Mouse (Mus musculus) kidney, postnatal 0 days (tissue): ENCODE measurements around the gene Il17rd. TPM values are rescaled to one million over a fixed set of nuclear protein-coding genes. Genes with fewer than 3 reads are reported as not detected.

ENCODE experiments used
- ATAC-seq: fragments of 200-750 bp; cut with Nextera tagmentation; replicated peaks from 2 replicates; pipeline ENCODE4 v1.8.0; 2017; ENCODE audit warnings: low read depth, moderate number of reproducible peaks, moderate TSS enrichment, moderate library complexity; ENCODE audit not compliant: low FRiP score
- DNase-seq: peaks from one replicate; pipeline ENCODE4 v3.0.0-alpha.2; 2016; ENCODE audit warnings: low spot score
- H3K27ac ChIP-seq: fragments of 300-500 bp; sonication (generic); 2 replicates; pipeline ENCODE4 v1.5.1; 2014; ENCODE audit warnings: mild to moderate bottlenecking
- H3K27me3 ChIP-seq: fragments of 300-500 bp; sonication (generic); 2 replicates; pipeline ENCODE4 v1.6.1; 2014; ENCODE audit warnings: low read length, mixed read lengths; ENCODE audit not compliant: insufficient read depth
- H3K36me3 ChIP-seq: fragments of 300-500 bp; sonication (generic); 2 replicates; pipeline ENCODE4 v1.6.1; 2014; ENCODE audit warnings: low read length, mixed read lengths; ENCODE audit not compliant: insufficient read depth
- H3K4me1 ChIP-seq: fragments of 300-500 bp; sonication (generic); replicated peaks from 2 replicates; pipeline ENCODE4 v1.6.1; 2014; ENCODE audit warnings: antibody characterized with exemption, low read length, mixed read lengths; ENCODE audit not compliant: insufficient read depth
- H3K4me2 ChIP-seq: fragments of 300-500 bp; sonication (generic); 2 replicates; pipeline ENCODE4 v1.6.1; 2014; ENCODE audit warnings: mild to moderate bottlenecking, low read length, moderate library complexity, mixed read lengths
- H3K4me3 ChIP-seq: fragments of 300-500 bp; sonication (generic); replicated peaks from 2 replicates; pipeline ENCODE4 v1.5.1; 2014; ENCODE audit warnings: low read depth, low read length
- H3K9ac ChIP-seq: fragments of 300-500 bp; sonication (generic); 2 replicates; pipeline ENCODE4 v1.6.1; 2014; ENCODE audit warnings: low read depth, low read length
- H3K9me3 ChIP-seq: fragments of 300-500 bp; sonication (generic); replicated peaks from 2 replicates; pipeline ENCODE4 v1.6.1; 2016; ENCODE audit warnings: low read length, inconsistent platforms, mixed read lengths
- CTCF ChIP-seq: IDR thresholded peaks from 2 replicates; pipeline ENCODE4 v1.5.1; 2016; ENCODE audit warnings: antibody characterized with exemption, low read depth, mild to moderate bottlenecking, moderate library complexity
- WGBS: fragments of 180-500 bp; shearing (Covaris S2); extraction: QIAGEN DNeasy Blood & Tissue Kit; methylation state at CpG from one replicate; pipeline ENCODE4 v1.1.7; 2014; 5-methylcytosine and 5-hydroxymethylcytosine counted together
- polyA plus RNA-seq: library from polyadenylated mRNA; unstranded; fragments of >200 nt; fragmentation: Nextera tagmentation; extraction: Ambion mirVana; gene quantifications from 2 replicates; pipeline ENCODE4 v1.2.1, GENCODE M21; 2015

The Il17rd gene
- polyA plus RNA-seq, 1 experiment from 2014 or later, result 3.9 TPM

DNA sequence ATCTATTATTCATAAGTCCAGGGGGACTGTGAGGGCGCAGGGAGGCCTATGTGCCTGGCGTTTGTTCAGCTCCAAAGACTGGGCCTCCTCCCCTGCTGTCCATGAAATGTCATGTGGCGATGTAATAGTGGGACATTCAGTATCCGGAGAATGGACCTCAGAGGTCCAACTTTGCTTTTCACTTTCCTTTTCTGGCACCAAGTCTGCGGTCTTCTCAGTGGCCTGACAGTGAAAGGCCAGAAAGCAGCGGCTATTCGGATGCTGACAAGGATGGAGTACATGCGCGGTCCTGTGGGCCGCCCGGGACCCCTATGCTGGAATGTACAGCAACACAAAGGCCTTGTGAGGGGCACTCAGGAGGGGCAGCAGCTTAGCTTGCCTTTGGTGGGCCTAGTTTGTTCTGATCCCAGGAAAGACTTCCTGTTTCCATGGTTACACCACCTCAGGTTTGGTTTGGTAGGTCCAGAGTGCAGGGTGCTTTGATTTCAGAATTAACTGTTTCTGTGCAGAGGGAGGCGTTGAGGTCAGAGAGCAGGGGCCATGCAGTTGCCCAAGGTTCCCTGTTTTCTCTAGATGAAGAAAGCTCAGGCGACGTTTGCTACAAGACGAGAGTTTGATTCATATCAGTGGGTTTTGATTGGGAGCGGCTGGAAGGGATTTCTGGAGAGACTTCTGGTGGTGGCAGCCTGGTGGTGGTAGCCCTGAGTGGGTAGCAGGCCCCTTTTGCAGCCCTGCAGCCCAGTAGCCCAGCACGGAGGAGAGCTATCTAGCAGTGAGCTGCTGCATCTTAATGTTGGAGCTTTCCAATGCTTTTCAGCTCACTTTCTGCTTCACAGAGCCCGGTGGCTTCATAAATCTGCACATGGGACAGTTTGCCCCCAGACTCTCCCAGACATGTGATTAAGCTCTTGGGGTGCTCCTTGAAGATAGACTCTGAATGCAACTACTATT, 12.1 kb downstream of the Il17rd start:
- no peak for TF ChIP-seq CTCF
- Histone ChIP-seq H3K4me2 (no peak overlapping the region; the same call in 1 of the 2 replicates), H3K27ac (peak overlapping the region; percentile 60), H3K9me3 (no peaks in the 10 kb centered on the region), H3K4me1 (peaks cover 18% of the 10 kb centered on the region), H3K27me3 (no peaks in the 10 kb centered on the region), H3K9ac (0 out of 2 replicates have a peak overlapping the region, but pooled peaks have one; percentile 27), H3K36me3 (no peaks in the 10 kb centered on the region), H3K4me3 (no peak overlapping the region)
- 34% methylated on average over 18 of the region's 18 CpGs for WGBS
- ATAC-seq, result no peak
- no peak for DNase-seq

DNA sequence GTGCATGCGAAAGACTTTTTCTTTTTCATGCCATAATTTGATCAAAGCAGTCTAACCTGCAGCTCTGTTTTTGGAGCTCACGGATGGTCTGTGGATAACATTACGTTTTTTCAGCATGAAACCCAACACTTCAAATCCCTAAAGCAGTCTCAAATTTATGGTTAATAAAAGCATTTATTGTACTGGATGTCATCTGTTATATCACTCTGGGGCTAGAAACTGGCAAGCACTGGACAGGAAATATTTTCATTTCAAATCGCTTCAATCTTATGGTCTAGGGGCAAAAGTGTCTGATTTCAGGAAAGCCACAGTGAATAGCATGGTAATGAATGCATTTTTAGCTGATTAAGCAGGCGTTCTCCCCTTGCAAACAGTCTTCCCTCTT, 12.8 kb downstream of the Il17rd start:
- Histone ChIP-seq H3K27me3 (no peaks in the 10 kb centered on the region), H3K27ac (peak overlapping the region; percentile 60; the same call in 1 of the 2 replicates), H3K9ac (no peak overlapping the region), H3K4me3 (no peak overlapping the region), H3K4me2 (no peak overlapping the region), H3K9me3 (no peaks in the 10 kb centered on the region), H3K4me1 (peaks cover 18% of the 10 kb centered on the region), H3K36me3 (no peaks in the 10 kb centered on the region)
- DNase-seq (no peak), ATAC-seq (no peak)
- TF ChIP-seq CTCF, result no peak
- 31% methylated on average over 5 of the region's 5 CpGs for WGBS

DNA sequence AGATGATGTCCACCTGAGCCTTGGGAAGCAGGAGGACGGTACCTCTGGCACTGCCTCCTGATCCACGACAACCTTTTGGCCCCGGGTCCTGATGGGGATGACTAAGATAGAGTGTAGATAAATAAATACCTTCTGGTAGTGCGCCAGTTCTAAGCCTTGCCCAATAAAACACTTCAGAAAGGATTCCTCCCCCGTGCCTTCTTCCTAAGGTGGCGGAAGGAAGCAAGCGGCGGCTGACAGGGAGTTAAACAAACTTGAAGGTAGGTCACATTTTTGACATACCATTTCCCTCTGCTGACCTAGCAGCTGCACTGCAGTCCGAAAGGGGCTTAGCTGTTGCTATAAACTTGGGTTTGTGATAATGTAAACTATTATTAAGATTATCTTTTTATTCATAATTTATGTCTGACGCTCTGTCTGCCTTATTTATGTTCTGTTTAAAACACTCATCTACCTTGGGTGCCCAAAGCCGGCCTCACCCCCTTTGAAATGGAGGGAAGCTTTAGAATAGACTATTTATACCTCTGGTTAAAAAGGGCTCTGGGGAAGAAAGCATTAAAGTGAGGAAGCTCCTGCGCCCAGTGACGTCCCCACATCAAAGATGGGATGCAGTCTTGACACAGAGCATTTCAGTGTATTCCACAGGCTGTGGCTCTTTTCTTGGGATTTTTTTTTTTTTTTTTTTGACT, 19.9 kb downstream of the Il17rd start:
- DNase-seq, result peak; percentile 85
- WGBS, result 8% methylated on average over 13 of the region's 13 CpGs
- Histone ChIP-seq H3K4me1 (peaks cover 17% of the 10 kb centered on the region; the same call in 1 of the 2 replicates), H3K27ac (no peak overlapping the region), H3K4me2 (peak overlapping the region; percentile 14; the same call in 1 of the 2 replicates), H3K4me3 (no peak overlapping the region), H3K9ac (no peak overlapping the region), H3K9me3 (no peaks in the 10 kb centered on the region), H3K27me3 (no peaks in the 10 kb centered on the region), H3K36me3 (no peaks in the 10 kb centered on the region)
- 0 out of 2 replicates have a peak, but pooled peaks have one; percentile 33 for ATAC-seq
- TF ChIP-seq CTCF, result peak; percentile 45

DNA sequence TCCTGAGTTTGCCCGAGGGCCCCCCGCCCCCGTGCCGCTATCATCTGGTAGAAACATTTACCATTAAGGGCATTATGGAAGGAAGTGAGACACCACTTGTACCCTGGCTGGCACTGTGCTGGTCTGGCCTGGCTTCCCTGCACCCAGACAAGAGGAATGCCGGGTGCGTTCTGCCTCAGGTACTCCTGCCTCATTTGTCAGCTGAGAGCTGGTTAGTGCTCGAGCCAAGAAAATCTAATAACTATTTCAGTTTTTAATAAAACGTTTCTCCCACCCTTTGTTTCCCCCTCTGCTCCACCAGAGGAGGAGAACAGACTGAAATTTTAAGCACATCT, 20.4 kb downstream of the Il17rd start:
- DNase-seq (no peak), ATAC-seq (no peak)
- H3K27me3 ChIP-seq, result no peaks in the 10 kb centered on the region
- H3K27ac ChIP-seq, result no peak overlapping the region
- 12% methylated on average over 8 of the region's 8 CpGs for WGBS
- H3K36me3 ChIP-seq, result no peaks in the 10 kb centered on the region
- no peak for TF ChIP-seq CTCF
- H3K4me2 ChIP-seq, result 0 out of 2 replicates have a peak overlapping the region, but pooled peaks have one; percentile 3
- no peak overlapping the region for H3K9ac ChIP-seq
- H3K4me3 ChIP-seq, result no peak overlapping the region
- H3K4me1 ChIP-seq, result peaks cover 17% of the 10 kb centered on the region; the same call in 1 of the 2 replicates
- no peaks in the 10 kb centered on the region for H3K9me3 ChIP-seq

DNA sequence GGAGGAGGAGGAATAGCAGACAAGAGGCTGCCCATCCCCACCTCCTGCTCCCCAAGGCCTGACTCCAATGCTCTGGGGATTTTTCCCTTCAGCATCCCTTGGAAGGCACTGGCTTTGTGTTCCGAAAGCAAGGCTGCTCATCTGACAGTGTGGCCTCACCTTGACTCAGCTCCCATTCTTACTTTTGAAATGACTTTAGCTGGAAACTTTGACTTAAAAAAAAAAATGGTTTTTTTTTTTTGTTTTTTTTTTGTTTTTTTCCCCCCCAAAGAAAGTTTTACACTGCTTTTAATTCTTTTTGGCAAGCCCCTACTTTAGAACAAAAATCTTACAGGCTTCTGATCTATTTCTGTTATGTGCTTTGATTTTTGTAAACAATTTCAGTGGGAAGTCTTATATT, 24.6 kb downstream of the Il17rd start:
- H3K9ac ChIP-seq, result no peak overlapping the region
- ATAC-seq (no peak), DNase-seq (no peak)
- H3K27me3 ChIP-seq, result no peaks in the 10 kb centered on the region
- TF ChIP-seq CTCF, result no peak
- no peaks in the 10 kb centered on the region for H3K36me3 ChIP-seq
- no peak overlapping the region for H3K27ac ChIP-seq
- no peak overlapping the region for H3K4me3 ChIP-seq
- H3K4me2 ChIP-seq, result no peak overlapping the region
- H3K9me3 ChIP-seq, result no peaks in the 10 kb centered on the region
- H3K4me1 ChIP-seq, result peaks cover 23% of the 10 kb centered on the region
- 84% methylated on average over 1 of the region's 1 CpGs for WGBS

DNA sequence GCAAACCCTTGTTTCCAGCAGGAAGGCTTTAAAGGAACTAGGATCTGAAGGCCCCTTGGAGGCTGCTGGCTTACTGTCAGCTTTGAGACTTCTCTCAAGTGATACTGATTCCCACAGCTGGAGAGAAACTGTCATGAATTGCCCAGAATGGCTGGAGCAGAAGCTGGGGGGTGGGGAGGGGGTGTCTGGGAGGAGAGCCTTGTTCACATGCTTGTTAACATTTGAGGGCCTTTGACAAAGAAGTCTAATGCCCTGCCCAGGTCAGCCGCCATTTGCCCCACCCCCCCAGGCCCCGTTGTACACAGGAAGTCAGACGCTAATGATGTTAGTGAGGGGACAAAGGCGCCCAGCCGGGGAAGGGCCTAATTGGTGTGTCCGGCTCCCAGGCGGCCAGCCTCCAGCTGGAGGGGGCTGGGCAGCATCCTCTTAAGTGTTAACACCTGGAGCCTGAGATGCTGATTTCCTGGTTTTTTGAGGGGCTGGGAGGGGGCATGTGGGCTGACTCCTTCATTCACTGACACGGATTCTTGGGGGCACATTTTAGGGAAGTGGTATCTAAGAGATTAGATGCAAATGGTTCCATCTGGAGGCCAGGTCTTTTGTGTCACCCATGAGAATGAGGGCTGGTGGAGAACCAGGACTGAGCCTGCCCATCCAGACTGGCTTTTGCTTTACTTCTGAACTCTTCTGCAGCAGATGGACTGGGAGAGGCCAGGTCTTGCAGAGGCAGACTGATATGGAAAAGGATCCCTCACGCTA, 27.6 kb downstream of the Il17rd start:
- peak overlapping the region; percentile 11; the same call in 1 of the 2 replicates for H3K4me2 ChIP-seq
- no peaks in the 10 kb centered on the region for H3K36me3 ChIP-seq
- ATAC-seq (peak; percentile 65), DNase-seq (peak; percentile 73)
- WGBS, result 21% methylated on average over 9 of the region's 9 CpGs
- H3K27me3 ChIP-seq, result no peaks in the 10 kb centered on the region
- H3K27ac ChIP-seq, result peak overlapping the region; percentile 7; the same call in 1 of the 2 replicates
- no peaks in the 10 kb centered on the region for H3K9me3 ChIP-seq
- TF ChIP-seq CTCF, result no peak
- peaks cover 26% of the 10 kb centered on the region for H3K4me1 ChIP-seq
- H3K9ac ChIP-seq, result no peak overlapping the region
- H3K4me3 ChIP-seq, result no peak overlapping the region
